Mouse (Mus musculus) megakaryocyte-erythroid progenitor cell, adult 5-6 weeks (primary cell): ENCODE results near the gene Grm2. TPM values are rescaled to one million over a fixed set of nuclear protein-coding genes. Genes with fewer than 3 reads are reported as not detected.

ENCODE experiments used
- ATAC-seq: replicated peaks from 2 replicates; pipeline ENCODE4 v1.8.0; 2016; ENCODE audit warnings: mild to moderate bottlenecking, inconsistent platforms; ENCODE audit not compliant: severe bottlenecking, poor library complexity, low FRiP score, low TSS enrichment
- total RNA-seq, 2 experiments: library from RNA; stranded (forward) in 1 of 2; stranded (reverse) in 1 of 2; fragments of 200-1000, 215-1000 nt in 1 of 2; fragments of >200 nt in 1 of 2; fragmentation: Nextera tagmentation in 1 of 2; gene quantifications; 2 replicates each; pipeline ENCODE4 v1.2.3; 2014 to 2017

The Grm2 gene
- total RNA-seq (2014; fragmentation: Nextera tagmentation) (not detected in 2 replicates), total RNA-seq (2017) (not detected in 2 replicates)

- peak; percentile 75 for ATAC-seq
Observed at GRCm38 (mm10) chr9:106655884-106656720, at the start of gene Grm2. TSS of gene Grm2 (minus strand) at chr9:106656082.

GRCm38 (mm10) chr9:106692973-106693481, 37.1 kb upstream of the Grm2 start:
- ATAC-seq, result no peak

GRCm38 (mm10) chr9:106688834-106689233, 33.0 kb upstream of the Grm2 start:
- no peak for ATAC-seq

DNA sequence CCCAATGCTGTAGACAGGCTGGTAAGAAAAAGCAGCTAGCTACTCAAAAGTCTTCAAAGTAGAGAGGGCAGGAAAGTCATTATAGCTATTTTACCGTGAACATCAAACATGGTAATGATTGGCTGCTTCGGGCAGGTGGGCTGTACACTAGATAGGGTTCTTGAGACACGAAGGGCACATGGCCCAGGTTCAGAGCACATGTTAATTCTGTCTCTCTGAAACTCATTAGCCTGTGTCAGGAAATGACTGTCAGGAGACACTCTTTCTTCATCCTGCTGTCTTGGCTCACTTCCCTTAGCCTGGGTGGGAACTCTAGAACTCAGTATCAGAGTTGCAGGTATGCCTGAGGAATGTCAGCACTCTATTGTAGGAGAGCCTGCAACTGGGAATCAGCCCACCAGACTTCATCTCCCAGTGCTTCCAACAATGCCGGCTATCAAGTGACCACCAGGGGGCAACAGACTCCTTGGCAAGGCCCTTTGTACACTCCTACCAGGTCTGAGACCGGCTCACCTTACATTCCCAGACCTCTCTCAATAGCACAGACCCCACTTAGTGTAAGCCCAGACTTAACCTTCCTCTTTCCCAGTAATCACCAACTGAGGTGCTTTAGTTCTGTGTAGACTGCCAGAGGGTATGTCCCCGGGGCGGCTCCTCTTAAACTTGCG, 31.2 kb upstream of the Grm2 start:
- peak; percentile 55 for ATAC-seq

DNA sequence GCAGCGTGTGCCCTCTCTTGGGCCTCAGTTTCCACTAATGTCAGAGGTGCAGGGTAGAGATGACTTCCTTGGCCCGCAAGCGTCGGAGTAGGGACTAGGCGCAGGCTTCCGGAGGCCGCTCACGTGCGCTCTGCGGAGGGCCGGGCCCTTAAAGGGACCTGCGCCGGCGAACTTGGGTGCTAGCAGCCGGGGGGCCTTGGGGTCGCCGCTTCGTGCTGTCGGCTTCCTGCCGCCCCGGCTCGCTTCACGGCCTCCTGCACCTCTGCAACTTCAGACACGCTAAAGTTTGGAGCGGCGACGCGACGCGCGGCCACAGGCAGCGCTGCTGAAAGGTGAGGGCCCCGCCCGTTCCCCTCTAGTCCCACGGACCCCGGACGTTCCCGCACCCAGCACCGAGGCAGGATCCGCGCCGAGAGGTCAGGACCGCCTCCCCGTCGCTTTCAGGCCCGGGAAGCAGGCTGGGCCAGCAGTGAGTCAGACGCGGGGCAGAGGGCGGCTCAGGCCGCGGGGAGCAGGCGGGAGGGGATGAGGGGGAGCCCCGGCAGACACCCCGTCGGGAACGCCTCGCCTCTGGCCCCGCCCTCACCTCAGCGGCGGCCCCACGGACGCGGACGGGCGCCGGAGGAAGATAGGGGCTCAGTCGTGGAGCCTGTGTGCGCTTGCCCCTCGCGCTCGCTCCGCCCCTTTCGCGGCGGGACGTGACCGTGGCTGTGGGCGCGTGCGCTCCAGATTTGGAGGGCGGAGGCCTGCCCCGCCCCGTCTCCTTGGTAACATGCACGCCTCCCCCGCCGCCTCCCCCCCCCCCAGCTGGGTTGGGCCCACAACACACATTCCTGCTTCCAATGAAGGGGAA, 29.6 kb upstream of the Grm2 start, which contains the start of gene Tex264:
Gene Tex264 (minus strand): TSS at position 679 of the 853 bp plus-strand sequence.
- ATAC-seq, result peak; percentile 76

- ATAC-seq, result peak; percentile 8; the same call in 1 of the 2 replicates
Observed at GRCm38 (mm10) chr9:106684918-106685248, 29.0 kb upstream of the Grm2 start.

DNA sequence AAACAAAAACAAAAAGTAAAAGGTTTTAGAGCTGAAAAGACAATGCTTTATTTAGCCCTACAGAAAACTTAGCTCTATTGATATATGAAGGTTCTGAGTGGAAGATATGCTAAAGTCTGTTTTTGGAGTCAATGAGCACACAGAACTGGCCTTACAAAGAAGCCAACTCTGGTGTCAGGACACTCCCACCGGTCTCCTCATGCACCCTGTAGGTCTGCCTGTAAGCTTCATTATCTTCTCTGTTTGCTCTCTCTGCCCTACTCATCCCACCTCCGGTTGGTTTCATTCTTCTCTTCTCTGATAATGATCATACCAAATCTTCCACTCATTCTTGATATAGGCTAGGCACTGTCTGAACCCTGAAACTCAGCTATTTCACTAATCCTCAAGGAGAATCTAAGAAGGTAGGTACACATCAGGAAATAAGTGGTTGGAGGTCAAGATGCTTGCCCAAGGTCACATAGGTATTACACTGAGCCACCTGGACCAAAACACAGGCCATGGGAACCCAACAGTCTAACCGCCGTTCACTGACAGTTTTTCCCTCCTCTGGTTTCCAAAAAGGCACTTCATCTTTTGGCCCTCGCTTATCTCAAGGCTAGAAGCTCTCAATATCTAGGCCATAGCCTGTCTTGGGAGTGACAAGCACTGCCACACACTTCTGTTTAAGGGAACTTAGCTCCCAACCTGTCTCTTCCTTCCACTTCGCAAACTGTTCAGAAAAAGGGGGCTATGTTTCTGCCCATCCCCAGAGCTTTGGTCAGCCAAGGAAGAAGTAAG, 28.4 kb upstream of the Grm2 start:
- peak; percentile 18; the same call in 1 of the 2 replicates for ATAC-seq

GRCm38 (mm10) chr9:106681026-106681425, 25.1 kb upstream of the Grm2 start:
- no peak for ATAC-seq

- ATAC-seq, result no peak
Observed at GRCm38 (mm10) chr9:106678242-106678641, 22.4 kb upstream of the Grm2 start.

DNA sequence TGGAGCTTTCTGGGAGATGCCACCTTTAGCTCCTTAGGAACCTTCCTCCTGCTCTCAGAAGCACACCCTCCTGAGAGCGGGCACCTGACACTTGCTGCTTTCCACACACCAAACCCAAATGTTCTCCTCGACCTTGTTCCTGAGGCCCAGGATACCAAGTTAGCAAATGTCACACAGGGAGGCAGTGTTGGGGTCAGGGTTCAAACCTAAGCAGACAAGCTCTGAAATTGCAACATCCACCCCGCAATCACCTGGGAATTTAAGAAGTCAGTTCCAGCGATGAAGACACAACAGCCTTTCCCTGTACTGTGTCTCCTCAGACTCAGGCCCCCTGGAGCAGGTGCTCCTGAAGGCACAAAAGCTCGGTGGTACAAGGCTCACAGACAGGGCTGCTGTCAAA, 21.8 kb upstream of the Grm2 start:
- ATAC-seq, result no peak

DNA sequence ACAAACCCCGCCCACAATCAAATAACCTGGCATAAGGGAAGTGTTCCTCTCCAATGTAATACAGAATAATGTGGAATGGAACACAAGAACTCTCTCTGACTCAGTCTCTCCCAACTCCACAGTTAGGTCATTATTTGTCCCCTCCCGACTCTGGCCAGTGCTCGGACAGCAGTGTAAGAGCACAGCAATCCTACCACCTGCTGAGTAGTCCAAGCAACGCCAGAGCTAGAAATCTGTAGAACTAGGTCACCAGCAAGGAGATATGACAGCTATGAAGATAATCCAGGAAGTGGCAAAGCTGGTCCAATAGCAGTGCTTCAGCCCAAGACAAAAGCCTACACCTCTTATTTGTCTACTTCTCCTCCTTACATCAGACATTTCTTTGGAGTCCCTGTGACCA, 20.7 kb upstream of the Grm2 start:
- no peak for ATAC-seq

- 0 out of 2 replicates have a peak, but pooled peaks have one; percentile 3 for ATAC-seq
Observed at GRCm38 (mm10) chr9:106675965-106676364, 20.1 kb upstream of the Grm2 start.

DNA sequence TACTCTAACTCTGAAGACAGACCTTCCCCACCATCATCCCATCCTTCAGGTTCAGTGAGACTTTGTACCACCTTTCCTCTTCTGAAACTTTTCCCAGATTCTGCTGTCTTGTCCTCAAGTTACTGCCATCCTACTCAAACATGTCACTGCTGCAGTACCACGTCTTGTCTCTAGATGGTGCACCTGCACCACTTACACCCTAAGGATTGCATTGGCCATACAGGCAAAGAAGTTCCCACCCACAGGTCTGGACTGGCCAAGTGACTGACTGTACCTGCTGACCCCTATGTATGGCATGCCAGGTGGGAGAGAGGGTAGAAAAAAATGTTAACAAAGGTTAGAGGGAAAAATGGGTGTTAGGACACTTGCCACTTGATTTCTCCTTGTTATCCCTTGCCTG, 19.6 kb upstream of the Grm2 start:
- ATAC-seq, result peak; percentile 76

DNA sequence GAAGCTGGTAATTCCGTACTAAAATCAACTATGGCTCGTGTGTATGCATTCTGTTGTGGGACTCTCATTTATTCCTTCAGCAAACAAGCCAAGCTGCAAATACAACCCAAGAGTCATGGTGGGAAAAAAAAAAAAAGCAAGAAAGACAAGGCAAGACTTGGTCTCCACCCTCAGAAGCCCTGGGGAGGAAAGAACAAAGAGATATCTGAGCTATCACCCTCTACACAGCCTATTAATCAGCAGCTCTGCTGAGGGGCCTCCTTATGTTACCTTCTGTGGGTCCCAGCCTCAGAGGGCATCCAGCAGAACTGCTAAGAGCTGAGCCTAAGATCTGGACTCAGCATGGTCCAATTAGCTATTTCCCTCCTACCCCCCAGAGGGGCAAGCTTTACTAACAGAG, 18.0 kb upstream of the Grm2 start:
- ATAC-seq, result no peak

GRCm38 (mm10) chr9:106664856-106665255, 9.0 kb upstream of the Grm2 start:
- ATAC-seq, result no peak

- ATAC-seq, result no peak
Observed at GRCm38 (mm10) chr9:106664433-106664832, 8.6 kb upstream of the Grm2 start.

DNA sequence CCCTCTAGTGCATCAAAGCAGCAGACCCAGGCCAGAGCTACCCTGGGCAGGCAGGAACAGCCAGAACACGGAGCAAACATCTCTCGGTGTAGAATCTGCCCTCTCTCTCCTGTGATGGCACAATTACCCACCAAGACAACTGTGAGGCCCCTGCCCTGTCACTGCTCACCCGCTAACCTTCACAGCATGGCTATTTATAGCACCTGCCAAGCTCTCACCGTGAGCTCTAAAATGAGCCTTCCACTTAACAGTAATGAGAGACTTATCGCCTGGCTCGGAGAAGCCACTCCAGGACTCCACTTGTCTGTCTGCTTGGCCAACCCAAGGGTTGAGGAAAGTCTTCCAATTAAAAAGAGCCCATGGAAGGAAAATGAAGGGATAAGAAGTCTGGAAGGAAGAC, 7.3 kb upstream of the Grm2 start:
- ATAC-seq, result no peak

DNA sequence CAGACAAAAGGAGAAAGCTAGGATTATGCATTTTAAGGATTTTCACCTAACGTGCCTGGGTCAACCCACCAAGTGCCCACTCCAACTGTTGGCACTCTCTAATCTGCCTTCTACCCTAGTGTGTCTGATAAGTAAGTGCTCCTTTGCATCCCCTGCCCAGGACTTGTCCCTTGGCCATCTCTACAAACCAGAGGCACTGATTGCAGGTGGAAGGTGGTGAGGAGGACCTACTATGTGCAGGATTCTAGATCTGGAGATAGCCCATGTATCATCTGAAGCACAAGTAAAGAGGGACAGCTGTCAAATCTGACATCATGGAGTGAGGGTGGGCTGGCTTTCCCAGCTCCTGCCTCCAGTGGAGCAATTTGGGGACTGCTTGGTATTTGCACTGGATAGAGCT, 4.1 kb upstream of the Grm2 start:
- no peak for ATAC-seq

GRCm38 (mm10) chr9:106659441-106659840, 3.6 kb upstream of the Grm2 start:
- ATAC-seq, result no peak
